Mouse (Mus musculus) forebrain, embryonic 14.5 days (tissue): Measurements from ENCODE around the gene Npas3. TPM values are rescaled to one million over a fixed set of nuclear protein-coding genes. Genes with fewer than 3 reads are reported as not detected.

Source experiments
- ATAC-seq: fragments of 200-750 bp; cut with Nextera tagmentation; 2 replicates; pipeline ENCODE4 v1.8.0; 2017; ENCODE audit warnings: mild to moderate bottlenecking, moderate library complexity
- DNase-seq: peaks from one replicate; pipeline ENCODE4 v3.0.0-alpha.2; 2015; ENCODE audit warnings: low spot score
- H3K27ac ChIP-seq: fragments of 300-500 bp; sonication (generic); 2 replicates; pipeline ENCODE4 v1.5.1; 2014; ENCODE audit warnings: low read depth, mild to moderate bottlenecking, control low read depth, low read length, moderate library complexity
- H3K27me3 ChIP-seq: fragments of 300-500 bp; sonication (generic); replicated peaks from 2 replicates; pipeline ENCODE4 v1.6.1; 2014; ENCODE audit warnings: low read length, control low read depth, mixed read lengths; ENCODE audit not compliant: control insufficient read depth, insufficient read depth
- H3K36me3 ChIP-seq: fragments of 300-500 bp; sonication (generic); 2 replicates; pipeline ENCODE4 v1.6.1; 2014; ENCODE audit warnings: low read length, control low read depth; ENCODE audit not compliant: control insufficient read depth, insufficient read depth
- H3K4me1 ChIP-seq: fragments of 300-500 bp; sonication (generic); 2 replicates; pipeline ENCODE4 v1.6.1; 2014; ENCODE audit warnings: antibody characterized with exemption, low read length, control low read depth; ENCODE audit not compliant: control insufficient read depth, insufficient read depth
- H3K4me2 ChIP-seq: fragments of 300-500 bp; sonication (generic); 2 replicates; pipeline ENCODE4 v1.6.1; 2014; ENCODE audit warnings: mild to moderate bottlenecking, control low read depth, low read length
- H3K4me3 ChIP-seq: fragments of 300-500 bp; sonication (generic); 2 replicates; pipeline ENCODE4 v1.5.1; 2014; ENCODE audit warnings: low read depth, low read length, control low read depth
- H3K9ac ChIP-seq: fragments of 300-500 bp; sonication (generic); 2 replicates; pipeline ENCODE4 v1.6.1; 2014; ENCODE audit warnings: mild to moderate bottlenecking, low read length, control low read depth, moderate library complexity
- H3K9me3 ChIP-seq: fragments of 300-500 bp; sonication (generic); replicated peaks from 2 replicates; pipeline ENCODE4 v1.6.1; 2016; ENCODE audit warnings: low read length, control low read depth, mixed read lengths; ENCODE audit not compliant: control insufficient read depth
- WGBS: fragments of 180-500 bp; shearing (Covaris S2); extraction: QIAGEN DNeasy Blood & Tissue Kit; methylation state at CpG from one replicate; pipeline ENCODE4 v1.1.7; 2014; 5-methylcytosine and 5-hydroxymethylcytosine counted together
- polyA plus RNA-seq: library from polyadenylated mRNA; unstranded; fragments of >200 nt; fragmentation: Nextera tagmentation; extraction: Ambion mirVana; gene quantifications from 2 replicates; pipeline ENCODE4 v1.2.1, GENCODE M21; 2014

Gene Npas3
- polyA plus RNA-seq, 1 experiment from 2014 or later = 12.9 TPM

DNA sequence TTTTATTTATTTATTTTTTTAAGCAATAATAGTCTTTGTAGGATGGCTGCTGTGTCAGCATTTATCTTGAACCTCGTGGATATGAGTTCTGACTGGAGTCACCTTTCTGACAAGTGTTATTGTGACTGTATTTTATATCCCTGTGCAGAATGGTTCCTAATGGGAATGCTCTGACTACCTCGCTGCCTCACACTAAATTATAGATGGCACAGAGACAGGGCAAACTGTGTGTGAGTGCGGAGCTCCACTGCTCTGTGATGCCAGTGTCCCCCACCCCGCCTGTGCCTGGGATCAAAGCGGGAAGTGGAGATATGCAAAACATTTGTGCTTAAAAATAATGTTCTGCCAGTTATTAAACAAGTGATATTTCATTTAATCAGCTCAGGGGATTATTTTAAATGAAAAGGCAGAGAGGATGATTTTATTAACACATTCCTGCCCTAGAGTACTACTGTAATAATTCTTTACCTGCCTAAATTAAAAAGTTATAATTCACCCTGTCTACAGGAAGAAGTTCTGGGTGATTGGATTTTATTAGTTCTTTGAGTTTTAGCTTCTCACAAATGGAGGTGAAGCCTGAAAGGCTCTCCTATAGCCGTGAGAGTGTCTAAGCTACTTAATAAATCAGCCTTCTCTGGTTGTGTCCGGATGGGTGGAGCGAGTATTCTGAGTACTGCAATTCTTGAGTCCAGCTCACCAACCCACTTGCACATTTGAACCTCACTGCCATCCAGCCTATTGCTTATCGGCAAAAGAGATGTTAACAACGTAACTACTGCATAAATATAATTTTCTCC, 721.1 kb downstream of the Npas3 start:
- DNase-seq = no peak
- Histone ChIP-seq H3K36me3 (no peaks in the 10 kb centered on the region), H3K4me2 (no peak overlapping the region), H3K9ac (no peak overlapping the region), H3K9me3 (no peaks in the 10 kb centered on the region), H3K27ac (no peak overlapping the region), H3K27me3 (no peaks in the 10 kb centered on the region), H3K4me3 (no peak overlapping the region), H3K4me1 (peaks cover 3% of the 10 kb centered on the region; the same call in 1 of the 2 replicates)
- no peak for ATAC-seq
- WGBS = 91% methylated on average over 10 of the region's 10 CpGs

DNA sequence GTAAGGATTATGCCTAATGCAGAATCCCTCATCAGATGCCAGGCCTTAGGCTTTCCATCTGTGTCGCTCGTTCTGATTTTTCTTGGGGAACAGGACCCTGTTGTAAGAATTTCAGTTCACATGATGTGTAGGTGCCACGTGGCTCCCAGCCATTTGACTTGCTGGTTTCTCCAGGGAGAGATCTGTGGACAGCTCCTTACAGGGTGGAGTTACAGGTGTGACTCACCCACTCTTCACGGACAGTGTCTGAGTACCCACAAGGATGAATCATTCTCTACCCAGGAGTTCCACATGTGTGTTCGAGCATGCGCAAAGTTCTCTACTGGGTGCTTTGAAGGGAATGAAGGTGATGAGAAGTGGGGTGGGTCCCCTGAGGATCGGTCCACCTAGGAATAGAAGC, 722.2 kb downstream of the Npas3 start:
- Histone ChIP-seq H3K4me3 (no peak overlapping the region), H3K27me3 (no peaks in the 10 kb centered on the region), H3K4me1 (peaks cover 3% of the 10 kb centered on the region; the same call in 1 of the 2 replicates), H3K4me2 (no peak overlapping the region), H3K27ac (no peak overlapping the region), H3K36me3 (no peaks in the 10 kb centered on the region), H3K9me3 (no peaks in the 10 kb centered on the region), H3K9ac (no peak overlapping the region)
- ATAC-seq (no peak), DNase-seq (no peak)
- 95% methylated on average over 7 of the region's 7 CpGs for WGBS

GRCm38 (mm10) chr12:53973414-53973813, 724.9 kb downstream of the Npas3 start:
- no peak overlapping the region for H3K4me3 ChIP-seq
- no peak overlapping the region for H3K27ac ChIP-seq
- peaks cover 3% of the 10 kb centered on the region; the same call in 1 of the 2 replicates for H3K4me1 ChIP-seq
- ATAC-seq (no peak), DNase-seq (no peak)
- no peaks in the 10 kb centered on the region for H3K36me3 ChIP-seq
- H3K9me3 ChIP-seq = no peaks in the 10 kb centered on the region
- WGBS = 39% methylated on average over 6 of the region's 6 CpGs
- no peaks in the 10 kb centered on the region for H3K27me3 ChIP-seq
- no peak overlapping the region for H3K9ac ChIP-seq
- no peak overlapping the region for H3K4me2 ChIP-seq

DNA sequence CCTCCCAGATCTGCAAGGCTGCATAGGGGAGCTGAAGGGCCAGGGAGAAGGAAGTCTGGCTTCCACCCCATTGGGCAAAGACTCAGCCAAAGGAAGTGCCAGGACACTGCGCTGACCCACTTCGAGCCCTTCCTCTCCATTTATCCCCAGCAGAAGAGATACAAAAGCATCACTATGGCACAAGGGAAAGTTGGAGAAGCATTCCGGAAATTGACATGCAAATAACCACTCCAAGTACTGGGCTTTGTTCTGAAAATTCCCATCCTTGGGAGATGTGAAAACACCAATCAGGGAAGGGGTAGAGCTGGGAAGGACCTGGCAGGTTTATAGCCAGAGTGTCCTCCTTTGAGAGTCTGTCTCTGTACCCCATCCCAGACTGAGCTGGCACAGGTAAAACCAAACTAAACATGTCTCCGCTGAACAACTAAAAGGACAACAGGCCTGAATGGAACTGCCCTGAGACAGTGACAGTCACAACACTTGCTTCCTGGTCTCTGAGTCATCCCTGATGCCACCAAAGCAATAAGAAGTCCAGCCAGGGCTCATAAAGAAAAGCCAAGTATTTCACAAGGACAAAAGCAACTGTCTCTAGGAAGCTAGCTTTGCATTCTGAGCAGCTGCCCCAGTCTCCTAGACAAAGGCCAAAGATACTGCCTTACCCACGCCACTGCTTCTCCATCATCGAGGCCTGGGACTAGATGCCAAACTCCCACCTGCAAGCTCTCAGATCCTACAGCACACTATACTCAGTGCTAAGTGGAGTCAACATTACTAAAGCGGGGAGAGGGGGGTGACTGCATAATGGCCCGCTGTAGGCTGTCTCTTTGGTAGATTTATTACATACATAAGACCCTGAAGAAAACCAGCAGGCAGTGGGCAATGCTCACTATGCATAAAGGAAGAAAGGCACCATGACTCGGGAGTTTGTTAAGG, 733.4 kb downstream of the Npas3 start:
- WGBS = 78% methylated on average over 9 of the region's 9 CpGs
- ATAC-seq (no peak), DNase-seq (no peak)

DNA sequence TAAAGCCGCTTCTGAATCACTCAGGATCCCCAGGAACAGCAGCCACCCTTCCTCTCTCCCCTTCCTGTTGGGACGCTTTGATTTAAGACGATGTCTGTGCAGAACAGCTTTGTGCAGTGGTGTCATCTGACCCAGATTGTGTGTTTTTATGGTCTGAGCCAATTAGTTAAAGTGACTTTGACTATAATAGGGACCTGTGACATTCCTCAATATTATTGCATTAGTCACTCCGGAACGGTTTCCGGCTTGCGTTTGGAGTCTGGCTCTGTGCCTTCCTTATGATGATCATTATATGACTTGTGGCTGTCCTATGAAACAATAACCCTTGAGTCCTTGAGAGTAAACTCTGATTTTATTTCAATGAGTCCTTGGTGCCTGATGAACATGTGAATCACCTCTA, 735.5 kb downstream of the Npas3 start:
- H3K27ac ChIP-seq = no peak overlapping the region
- H3K4me2 ChIP-seq = no peak overlapping the region
- H3K4me3 ChIP-seq = no peak overlapping the region
- H3K9me3 ChIP-seq = no peaks in the 10 kb centered on the region
- WGBS = 86% methylated on average over 7 of the region's 7 CpGs
- no peak for ATAC-seq
- no peak overlapping the region for H3K9ac ChIP-seq
- DNase-seq = no peak
- peaks cover 6% of the 10 kb centered on the region; the same call in 1 of the 2 replicates for H3K4me1 ChIP-seq
- no peaks in the 10 kb centered on the region for H3K27me3 ChIP-seq
- no peaks in the 10 kb centered on the region for H3K36me3 ChIP-seq

More for the DNA sequence above, 733.4 kb downstream of the Npas3 start:
- Histone ChIP-seq H3K4me3 (no peak overlapping the region), H3K4me1 (peaks cover 4% of the 10 kb centered on the region; the same call in 1 of the 2 replicates), H3K9me3 (no peaks in the 10 kb centered on the region), H3K4me2 (no peak overlapping the region), H3K36me3 (no peaks in the 10 kb centered on the region), H3K9ac (no peak overlapping the region), H3K27me3 (no peaks in the 10 kb centered on the region), H3K27ac (no peak overlapping the region)

DNA sequence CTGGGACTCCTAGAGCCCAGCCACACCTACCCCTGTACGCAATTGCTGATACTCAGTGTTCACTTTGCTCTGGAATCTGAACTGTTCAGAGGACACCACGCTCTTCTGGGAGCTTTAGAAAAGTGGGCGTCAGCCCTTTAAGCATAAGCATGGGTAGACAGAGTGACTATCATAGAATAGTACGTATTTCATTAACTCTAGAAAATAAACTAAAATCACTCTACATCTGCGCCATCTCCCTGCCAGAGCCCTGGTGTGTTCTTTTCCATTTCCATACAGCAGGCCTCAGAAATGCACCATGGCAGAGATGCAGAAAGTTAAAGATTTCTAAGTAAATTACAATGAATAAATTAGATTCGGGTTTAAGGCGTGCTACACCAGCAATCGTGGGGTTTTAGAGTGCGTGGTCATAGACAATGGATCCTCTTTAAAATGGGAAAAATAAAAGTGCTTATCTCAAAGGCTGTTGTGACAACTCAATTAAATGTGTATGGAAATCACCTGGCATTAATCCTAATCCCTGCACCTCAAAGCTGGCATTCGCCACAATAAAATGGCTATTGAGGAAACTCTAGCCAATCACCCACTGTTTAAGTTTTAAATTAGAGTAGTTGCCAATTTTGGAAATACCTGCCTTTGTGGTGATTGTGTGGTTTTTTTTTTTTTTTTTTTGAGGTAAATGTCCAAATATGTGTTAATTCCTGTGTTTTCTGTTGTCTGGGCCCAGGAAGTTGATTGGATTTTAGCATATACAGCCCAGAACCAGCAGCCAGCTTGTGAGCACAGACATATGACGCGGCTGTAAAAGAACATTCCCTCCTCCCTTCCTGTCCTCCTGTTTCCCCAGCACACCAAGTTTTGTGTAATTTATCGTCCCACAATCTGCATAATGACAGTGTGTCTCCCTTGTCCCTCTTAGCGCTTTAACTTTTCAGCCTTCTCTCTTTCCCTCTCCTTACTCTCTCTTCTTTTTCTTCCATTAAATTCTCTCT, 737.7 kb downstream of the Npas3 start:
- DNase-seq = peak; percentile 86
- Histone ChIP-seq H3K9me3 (no peaks in the 10 kb centered on the region), H3K4me1 (peaks cover 13% of the 10 kb centered on the region), H3K9ac (no peak overlapping the region), H3K27ac (no peak overlapping the region), H3K4me2 (no peak overlapping the region), H3K4me3 (no peak overlapping the region), H3K27me3 (no peaks in the 10 kb centered on the region), H3K36me3 (no peaks in the 10 kb centered on the region)
- ATAC-seq = peak; percentile 67
- 17% methylated on average over 14 of the region's 14 CpGs for WGBS

DNA sequence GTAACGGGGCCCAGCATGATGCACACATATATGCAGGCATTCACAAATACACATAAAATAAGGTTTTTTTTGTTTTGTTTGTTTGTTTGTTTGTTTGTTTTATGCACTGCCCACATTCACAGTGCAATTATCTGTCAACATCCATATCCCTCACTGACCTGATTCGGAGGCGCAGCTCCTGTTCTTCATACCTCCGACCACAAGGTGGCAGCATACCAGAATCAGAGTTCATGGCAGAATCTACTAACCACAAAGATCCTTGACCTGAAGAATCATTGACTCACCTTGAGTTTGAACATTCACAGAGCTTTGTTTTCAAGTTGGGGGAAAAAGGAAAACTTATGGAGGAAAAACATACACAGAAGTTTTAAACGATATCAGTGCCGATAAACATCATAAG, 743.9 kb downstream of the Npas3 start:
- 96% methylated on average over 6 of the region's 6 CpGs for WGBS
- Histone ChIP-seq H3K36me3 (no peaks in the 10 kb centered on the region), H3K4me1 (peaks cover 9% of the 10 kb centered on the region; the same call in 1 of the 2 replicates), H3K4me2 (no peak overlapping the region), H3K4me3 (no peak overlapping the region), H3K27me3 (no peaks in the 10 kb centered on the region), H3K9ac (no peak overlapping the region), H3K27ac (no peak overlapping the region), H3K9me3 (no peaks in the 10 kb centered on the region)
- no peak for DNase-seq
- no peak for ATAC-seq

DNA sequence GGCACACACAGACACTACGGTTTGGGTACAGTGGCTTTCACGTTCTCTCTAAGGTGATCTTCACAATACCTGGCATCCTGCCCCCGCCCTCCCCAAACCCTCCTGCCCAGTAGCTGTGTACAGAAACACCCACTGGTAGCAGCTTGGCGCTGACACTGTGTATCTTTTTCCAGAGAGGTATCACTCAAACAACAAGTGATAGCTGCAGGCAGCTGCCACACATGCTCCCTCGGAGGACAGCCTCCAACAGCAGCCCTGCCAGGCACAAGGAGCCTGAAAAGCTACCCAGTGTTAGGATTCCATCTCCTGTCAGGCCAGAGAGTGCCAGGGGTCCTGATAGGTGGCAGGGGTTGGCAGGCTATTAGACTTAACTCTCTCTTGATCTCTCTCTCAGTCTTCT, 747.2 kb downstream of the Npas3 start:
- DNase-seq = no peak
- no peak for ATAC-seq
- 77% methylated on average over 5 of the region's 5 CpGs for WGBS

More for the DNA sequence above, 747.2 kb downstream of the Npas3 start:
- H3K9ac ChIP-seq = no peak overlapping the region
- H3K4me2 ChIP-seq = no peak overlapping the region
- no peaks in the 10 kb centered on the region for H3K27me3 ChIP-seq
- no peak overlapping the region for H3K27ac ChIP-seq
- H3K36me3 ChIP-seq = no peaks in the 10 kb centered on the region
- no peaks in the 10 kb centered on the region for H3K9me3 ChIP-seq
- 0 out of 2 replicates have a peak, but pooled peaks cover 2% of the 10 kb centered on the region for H3K4me1 ChIP-seq
- no peak overlapping the region for H3K4me3 ChIP-seq
